Mouse (Mus musculus) cerebellum, postnatal 14 days (tissue): ENCODE data around the gene Olfr1202.

ENCODE experiments used
- DNase-seq, 2 experiments: peaks; one replicate each; pipeline ENCODE4 v3.0.0; 2021; ENCODE audit warnings: mixed read lengths in 2 of 2

Gene Olfr1202

DNA sequence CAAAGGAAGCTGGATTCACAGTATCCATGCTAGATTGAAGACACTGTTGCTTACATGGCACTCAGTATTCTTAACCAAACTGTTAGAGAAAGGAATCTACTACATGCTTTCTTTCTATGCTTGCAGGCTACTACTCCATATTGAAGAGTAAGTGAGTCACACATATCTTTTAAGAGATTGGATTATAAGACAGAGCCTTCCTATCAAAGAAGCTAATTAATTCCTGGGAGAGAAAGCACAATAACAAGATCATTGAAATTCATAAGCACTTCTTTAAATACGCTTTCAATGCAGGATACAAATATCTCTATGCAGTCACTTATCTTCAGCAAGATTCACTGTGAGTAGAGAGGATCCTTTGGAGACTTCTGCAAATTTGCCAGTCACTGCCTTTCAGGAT, at the start of gene Olfr1202:
TSS of gene Olfr1202 (plus strand) at position 301 of the 400 bp plus-strand sequence.
- no peak for DNase-seq

DNA sequence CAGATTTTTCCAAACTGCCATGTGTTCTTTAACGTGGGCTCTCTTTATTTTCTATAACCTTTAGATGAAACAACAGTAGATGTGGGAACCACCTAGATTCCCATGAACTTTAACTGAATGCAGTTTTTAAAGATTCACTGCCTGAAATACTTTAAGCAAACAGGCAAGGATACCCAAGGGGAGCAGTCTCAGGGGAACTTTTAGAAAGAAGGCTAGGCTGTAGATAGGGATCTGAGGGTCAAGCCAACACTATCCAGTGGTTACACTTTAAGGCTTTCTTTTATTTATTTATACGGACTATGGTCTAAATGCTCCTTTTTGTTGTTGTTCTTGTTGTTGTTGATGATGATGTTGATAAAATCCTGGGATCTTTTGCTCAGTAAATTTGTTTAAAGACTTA, 43.9 kb upstream of the Olfr1202 start, which contains the start of gene Olfr1200:
TSS of gene Olfr1200 (minus strand) at position 101 of the 400 bp plus-strand sequence.
- DNase-seq = no peak

DNA sequence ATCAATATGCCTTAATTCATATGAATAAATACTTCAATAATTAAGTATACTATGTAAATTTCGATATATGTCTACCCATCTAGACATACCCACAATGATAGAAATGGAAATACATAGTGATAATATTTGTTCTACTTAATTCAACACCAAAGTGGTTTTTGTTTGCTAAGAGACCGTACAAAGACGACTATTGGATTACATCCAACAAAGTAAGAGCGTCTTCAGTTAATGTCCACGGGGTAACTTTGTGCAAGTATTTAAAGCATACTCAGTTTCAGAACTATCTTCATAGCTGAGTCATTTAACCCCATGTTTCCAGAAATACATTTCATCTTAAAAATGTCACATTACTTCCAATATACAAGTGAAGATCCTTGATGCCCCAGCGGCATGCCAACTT, 21.6 kb upstream of the Olfr1202 start, which contains the start of gene Olfr1201:
TSS of gene Olfr1201 (plus strand) at position 301 of the 400 bp plus-strand sequence.
- DNase-seq = no peak

DNA sequence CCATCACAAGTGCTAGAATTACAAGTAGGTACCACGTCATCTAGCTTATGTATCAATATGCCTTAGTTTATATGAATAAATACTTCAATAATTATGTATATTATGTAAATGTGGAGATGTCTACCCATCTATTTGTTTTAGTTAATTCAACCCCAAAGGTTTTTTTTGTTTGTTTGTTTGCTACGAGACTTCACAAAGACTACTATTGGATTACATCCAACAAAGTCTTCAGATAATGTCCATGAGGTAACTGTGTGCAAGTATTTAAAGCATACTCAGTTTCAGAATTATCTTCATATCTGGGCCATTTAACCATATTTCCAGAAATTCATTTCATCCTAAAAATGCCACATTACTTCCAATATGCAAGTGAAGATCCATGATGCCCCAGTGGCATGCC, 15.1 kb downstream of the Olfr1202 start, which contains the start of gene Olfr1205:
TSS of gene Olfr1205 (plus strand) at position 301 of the 400 bp plus-strand sequence.
- DNase-seq = no peak

DNA sequence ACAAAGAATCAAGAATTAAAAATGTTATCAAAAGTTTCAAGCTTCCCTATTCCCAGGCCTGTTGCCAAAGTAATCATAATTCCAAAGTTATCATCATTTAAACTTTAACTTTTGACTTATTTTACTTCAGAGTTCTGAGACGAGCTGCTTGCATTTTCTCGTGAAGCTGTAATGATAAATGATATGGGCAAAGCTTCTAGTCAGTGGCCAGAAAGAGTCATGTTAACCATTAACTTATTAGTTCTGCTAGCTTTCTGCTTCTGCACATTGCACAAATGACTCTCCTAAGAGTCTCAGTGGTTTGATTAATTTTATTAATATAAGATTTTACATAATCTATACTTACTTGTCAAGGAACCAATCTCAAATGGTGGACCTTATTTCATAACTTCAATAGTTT, 24.2 kb downstream of the Olfr1202 start:
- no peak for DNase-seq

DNA sequence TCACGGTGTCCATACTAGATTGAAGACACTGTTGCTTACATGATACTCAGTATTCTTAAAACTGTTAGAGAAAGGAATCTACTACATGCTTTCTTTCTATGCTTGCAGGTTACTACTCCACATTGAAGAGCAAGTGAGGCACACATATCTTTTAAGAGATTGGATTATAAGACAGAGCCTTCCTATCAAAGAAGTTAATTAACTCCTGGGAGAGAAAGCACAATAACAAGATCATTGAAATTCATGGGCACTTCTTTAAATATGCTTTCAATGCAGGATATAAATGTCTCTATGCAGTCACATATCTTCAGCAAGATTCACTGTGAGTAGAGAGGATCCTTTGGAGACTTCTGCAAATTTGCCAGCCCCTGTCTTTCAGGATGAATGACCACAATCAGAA, 34.7 kb downstream of the Olfr1202 start, which contains the start of gene Olfr1204:
TSS of gene Olfr1204 (plus strand) at position 301 of the 400 bp plus-strand sequence.
- no peak for DNase-seq

DNA sequence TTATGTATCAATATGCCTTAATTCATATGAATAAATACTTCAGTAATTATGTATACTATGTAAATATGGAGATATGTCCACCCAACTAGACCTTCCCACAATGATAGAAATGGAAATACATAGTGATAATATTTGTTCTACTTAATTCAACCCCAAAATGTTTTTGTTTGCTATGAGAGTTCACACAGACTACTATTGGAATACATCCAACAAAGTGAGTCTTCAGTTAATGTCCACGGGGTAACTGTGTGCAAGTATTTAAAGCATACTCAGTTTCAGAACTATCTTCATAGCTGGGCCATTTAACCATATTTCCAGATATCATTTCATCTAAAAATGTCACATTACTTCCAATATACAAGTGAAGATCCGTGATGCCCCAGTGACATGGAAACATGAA, 48.6 kb downstream of the Olfr1202 start, which contains the start of gene Olfr1206:
TSS of gene Olfr1206 (plus strand) at position 301 of the 400 bp plus-strand sequence.
- DNase-seq = no peak
